Mouse (Mus musculus): ENCODE measurements around the gene Tdp2.

Tdp2 gene

DNA sequence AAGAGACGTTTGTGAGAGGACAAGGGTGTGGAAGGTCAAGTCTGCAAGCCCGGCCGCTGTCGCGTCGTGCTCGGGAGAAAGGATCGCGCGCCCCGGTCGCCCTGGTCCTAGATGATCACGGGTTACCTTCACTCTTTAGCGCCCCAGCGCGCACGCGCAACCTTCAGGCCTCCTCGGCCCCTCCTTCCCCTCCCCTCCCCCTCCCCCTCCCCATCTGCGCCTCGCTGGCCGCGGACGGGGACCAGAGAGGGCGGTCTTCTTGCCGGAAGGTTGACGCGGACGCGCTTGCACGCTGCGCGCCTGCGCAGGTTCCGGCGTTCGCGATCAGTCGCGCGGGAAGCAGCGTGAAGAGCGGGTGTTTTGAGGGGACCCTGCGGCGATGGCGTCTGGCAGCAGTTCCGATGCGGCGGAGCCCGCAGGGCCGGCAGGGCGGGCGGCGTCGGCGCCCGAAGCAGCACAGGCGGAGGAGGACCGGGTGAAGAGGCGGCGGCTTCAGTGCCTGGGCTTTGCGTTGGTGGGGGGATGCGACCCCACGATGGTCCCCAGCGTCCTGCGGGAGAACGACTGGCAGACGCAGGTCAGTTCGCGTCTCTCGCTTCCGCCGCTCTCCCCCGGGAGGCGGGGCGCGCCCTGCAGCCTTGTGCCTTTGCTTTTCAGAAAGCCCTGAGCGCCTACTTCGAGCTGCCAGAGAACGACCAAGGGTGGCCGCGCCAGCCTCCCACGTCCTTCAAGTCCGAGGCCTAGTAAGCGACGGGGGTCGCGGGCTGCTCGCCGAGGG, at the start of gene Tdp2, which contains the start of gene Acot13:
Tdp2 (plus strand) TSS at position 327 of the 778 bp plus-strand sequence.
Acot13 (minus strand) TSS at position 188 of the 778 bp plus-strand sequence.
- peak; percentile 94 for DNase-seq (ENCODE audit: low spot score)

DNA sequence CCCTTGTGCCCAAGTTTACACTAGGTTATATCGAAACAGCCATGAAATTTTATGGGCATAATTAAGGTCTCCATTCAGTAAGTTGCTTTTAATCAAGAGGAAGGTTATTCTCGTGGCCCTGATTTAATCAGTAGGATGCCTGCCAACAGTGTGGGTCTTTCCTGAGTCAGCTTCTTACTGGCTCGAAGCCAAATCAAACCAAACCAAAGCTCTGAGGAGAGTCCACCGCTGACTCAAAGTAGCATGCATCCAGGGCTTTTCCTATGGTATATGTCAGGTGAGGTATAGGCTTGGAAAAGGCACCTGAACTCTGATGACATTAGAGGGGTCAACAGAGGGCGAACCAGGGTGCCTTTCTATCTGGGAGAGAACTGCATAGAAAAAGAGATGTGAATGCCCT, 49.6 kb upstream of the Tdp2 start:
- DNase-seq (ENCODE audit: low spot score) = no peak

DNA sequence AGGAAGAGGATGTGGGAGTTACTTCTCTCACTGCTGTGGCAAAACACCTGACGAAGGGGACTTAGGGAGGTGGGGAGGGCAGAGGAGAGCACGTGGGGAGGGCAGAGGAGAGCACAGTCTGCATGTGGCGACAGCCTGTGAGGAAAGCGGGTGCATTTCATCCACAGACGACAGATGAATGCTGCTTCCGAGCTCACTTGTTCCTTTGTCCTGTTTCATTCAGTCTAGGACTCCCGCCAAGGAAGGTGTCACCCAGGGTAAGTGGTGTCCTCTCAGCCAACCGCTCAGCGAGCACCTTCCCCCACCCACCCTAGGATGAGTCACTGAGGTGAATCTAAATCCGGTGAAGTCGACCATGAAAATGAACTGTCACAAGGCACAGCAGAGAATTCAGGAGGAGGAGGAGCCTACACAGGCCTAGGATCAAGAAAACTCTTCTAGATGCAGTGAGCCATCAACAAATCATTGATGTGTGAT, 45.4 kb upstream of the Tdp2 start:
- DNase-seq (ENCODE audit: low spot score) = no peak

DNA sequence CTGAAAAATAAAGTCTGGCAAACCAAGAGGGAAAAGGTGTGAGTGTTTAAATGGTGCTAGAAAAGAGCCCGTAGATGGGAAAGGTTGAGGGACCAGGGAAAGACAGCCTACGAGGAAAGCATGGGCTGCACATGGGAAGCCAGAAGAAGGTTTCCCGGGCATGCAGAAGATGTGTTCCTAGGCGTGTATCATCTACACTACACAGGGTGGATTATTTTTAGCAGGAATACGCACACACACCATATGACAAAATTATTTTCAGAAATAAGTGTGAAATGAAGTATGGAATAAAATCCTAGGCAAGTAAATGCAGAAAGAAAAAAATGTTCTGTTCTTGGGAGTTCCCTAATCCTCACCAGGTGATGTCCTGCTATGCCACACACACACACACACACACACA, 44.0 kb upstream of the Tdp2 start:
- DNase-seq (ENCODE audit: low spot score) = no peak

DNA sequence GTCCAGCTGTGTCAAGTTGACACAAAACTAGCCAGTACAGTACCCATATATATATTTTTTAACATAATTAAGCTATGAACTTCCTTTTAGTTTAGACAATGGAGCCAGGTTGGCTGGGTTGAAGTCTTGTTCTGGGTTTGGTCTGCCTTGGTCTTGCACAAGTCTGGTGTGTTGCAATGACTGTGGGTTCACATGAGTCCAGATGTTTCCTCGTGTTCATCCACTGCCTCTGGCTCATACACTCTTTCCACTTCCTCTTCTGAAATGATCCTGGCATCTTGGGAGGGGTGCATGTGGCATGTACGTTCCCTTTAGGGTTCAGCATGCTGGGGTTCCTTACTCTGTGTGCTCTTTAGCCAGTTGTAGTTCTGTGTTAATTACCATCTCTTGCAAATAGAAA, 40.1 kb upstream of the Tdp2 start:
- DNase-seq (ENCODE audit: low spot score) = no peak

DNA sequence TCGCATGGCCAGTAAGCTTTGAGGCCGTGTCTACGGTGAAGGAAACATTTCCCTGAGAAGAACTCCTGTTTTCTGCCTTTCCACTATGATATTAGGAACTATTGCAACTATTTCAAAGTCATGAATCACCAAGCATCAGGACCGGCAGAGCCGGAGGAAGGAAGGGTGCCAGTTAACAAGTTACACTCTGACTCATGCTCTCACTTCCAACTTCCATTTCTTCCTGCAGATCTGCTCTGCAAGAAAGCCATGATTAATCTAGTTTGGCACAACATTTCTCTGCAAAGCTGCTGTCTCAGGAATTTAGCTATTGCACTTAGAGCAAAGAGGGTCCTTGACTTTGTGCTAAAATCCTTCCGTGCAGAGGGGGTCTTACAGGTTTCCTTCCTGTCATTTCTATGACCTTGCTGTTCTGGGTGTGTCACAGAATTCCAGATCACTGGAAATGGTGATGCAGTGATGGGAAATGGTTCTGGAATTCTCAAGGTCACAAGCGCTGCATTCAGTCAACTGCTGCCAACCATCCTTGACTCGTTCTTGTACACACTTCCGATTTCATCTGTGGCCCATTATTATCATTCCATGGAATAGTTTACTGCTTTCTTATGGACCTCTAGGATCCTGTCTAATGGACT, 39.0 kb upstream of the Tdp2 start:
- DNase-seq (ENCODE audit: low spot score) = no peak

DNA sequence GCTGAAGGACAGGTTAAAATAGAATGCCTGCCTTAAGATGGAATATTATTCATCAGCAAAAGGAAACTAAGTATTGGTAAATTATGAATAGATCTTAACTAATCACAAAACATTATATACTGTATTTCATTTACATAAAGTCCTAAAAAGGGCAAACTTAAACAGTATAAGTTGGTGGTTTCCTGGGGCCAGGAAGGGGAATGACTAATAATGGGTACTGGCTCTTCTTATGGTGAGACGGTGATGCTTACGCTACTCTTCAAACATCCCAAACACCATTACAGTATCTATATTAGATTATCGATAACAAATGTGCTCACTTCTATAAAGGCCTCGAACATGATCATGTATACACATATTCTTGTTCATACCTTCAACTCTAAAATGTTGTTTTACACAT, 32.8 kb upstream of the Tdp2 start:
- no peak for DNase-seq (ENCODE audit: low spot score)

DNA sequence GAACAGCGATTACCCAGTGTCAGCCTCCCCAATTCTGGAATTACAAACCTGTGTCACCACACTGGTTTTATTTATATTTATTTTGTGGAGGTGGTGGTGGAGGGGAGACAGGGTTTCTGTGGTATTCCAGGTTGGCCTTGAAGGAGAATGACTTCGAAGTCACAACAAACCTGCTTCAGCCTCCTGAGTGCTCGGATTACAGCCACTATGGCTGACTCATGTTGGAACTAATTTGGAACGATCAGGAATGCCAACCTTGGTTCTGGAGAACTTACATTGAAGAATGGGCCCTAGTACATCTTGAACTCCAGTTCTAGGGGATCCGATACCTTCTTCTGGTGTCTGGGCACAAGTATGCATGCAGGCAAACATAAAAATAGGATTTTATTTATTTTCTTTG, 32.1 kb upstream of the Tdp2 start:
- no peak for DNase-seq (ENCODE audit: low spot score)

DNA sequence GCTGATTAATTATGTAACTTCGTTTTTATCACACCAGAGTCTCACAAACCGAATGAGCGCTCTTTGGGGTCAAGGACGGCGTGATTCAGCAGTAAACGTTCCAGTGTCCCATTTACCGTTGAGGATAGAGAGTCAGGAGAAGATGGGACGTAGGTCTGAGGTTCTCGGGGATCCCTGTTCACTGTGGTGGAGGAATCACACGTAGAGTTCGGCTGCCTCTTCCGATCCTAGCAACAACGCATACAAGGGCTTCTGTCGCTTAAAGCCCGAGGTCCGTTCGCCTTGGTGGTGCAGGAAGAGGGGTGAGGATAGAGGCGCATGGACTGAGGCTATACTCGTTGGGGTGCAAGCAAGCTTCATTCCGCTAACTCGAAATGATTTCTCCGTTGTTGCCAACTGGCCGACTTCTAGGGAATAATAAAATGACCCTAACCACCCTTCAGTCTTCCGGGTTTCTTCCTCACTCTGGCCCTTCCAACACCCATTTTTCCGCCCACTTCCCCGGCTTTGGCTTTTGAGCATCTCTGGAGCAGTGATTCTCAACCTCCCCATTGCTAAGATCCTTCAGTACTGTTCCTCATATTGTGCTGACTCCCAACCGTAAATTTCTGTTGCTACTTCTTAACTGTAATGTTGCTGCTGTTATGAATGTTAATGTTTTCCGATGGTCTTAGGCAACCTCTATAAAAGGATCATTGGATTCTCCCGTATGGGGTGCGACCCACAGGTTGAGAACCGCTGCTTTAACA, 31.4 kb upstream of the Tdp2 start:
- DNase-seq (ENCODE audit: low spot score) = peak; percentile 52

DNA sequence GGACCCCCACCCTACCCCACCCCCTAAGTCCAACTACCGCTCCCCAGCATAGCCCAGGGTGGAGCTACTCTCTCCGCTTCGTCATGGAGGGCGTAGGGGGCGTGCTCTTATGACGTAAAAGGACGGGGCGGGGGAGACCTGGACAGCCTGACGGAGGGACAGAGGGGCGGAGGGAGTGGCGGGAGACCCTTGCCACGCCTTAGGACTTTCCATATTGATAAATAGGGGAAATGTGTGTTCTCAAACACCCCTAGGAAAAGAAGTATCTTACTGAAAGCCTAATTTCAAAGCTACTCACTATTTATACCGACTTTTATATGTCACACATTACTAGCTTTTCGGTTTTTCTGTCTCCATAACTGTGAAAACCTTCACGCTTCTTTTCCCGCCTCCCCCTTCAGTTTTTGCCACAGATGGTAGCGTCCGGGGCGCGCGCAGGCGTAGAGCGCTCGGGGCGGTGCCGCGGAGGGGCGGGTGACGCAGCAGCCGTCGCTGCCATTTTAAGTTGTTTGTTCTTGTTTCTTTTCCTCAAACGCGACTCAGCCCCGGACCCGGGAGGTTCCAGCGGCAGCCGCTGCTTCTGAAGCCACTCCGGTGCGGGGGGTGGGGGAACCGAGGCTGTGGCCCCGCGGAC, 30.7 kb upstream of the Tdp2 start:
- peak; percentile 95 for DNase-seq (ENCODE audit: low spot score)

DNA sequence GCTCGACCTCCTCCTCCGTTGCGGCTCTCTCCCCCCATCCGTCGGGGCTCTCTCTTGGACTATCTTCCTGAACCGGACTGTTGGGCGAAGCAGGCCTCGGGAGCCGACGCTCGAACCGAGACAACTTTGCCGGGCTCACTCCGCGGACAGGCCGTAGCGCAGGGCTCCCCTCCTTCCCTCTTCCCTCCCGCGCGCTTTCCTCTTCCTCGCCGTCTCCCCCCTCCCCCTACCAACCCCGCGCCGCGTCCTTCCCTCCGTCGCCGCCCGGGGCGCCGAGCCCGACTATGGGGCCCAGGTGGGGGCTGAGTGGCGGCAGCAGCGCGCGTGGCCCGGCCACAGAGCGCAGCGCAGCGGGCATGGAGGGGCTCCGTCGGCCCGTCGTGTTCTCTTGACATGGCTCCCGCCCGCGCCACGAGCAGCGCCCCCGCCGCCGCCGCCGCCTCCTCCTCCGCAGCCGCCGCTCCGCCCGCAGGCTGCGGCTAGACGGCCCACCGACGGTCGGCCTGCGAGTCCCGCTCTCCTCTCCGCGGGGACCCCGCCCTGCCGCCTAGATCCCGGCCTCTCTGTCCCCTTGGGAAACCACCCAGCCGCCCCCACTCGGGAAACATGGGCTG, 30.1 kb upstream of the Tdp2 start, which contains the start of gene BC005537:
BC005537 (plus strand) TSS at position 350 of the 614 bp plus-strand sequence.
- DNase-seq (ENCODE audit: low spot score) = peak; percentile 59

DNA sequence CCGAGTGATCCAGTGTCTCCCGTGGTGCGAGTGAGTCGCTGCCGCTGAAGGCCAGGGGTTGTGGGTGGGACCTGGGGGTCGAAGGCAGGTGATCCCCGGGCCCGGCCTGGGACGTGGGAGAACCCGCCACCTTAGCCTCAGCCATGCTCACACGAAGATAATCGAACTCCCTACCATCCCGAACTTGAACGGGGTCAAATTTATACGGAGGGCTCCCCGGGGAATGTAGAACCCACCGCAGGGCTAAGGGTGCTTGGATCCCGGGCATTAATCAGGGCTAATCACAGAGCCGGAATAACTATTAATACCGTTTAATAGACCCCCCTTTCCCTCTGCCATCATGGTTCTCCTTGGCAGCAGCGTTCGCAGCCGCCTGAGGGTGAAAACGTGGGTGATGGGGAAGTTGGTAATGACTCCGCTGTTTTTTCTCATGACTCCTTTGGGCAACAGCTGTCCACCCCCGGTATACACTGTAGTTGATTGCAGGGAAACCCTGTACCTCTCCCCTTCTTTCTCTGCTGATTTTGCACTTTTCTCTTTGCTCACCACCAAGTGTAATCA, 29.3 kb upstream of the Tdp2 start:
- DNase-seq (ENCODE audit: low spot score) = peak; percentile 23

DNA sequence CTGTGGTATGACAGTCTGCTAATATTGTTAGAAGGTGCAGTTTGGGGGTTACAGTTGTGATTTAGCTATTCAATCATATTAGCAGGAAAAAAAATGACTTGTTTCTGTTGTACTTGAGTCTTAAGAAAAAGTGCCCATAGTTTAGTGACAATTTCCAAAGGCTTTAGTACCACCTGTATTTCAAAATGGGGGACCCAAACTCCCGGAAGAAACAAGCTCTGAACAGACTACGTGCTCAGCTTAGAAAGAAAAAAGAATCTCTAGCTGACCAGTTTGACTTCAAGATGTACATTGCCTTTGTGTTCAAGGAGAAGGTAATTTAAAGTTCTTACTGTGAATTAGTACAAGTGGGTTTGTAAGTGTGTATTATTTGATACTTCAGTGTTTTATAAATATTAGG, 28.3 kb upstream of the Tdp2 start:
- no peak for DNase-seq (ENCODE audit: low spot score)

DNA sequence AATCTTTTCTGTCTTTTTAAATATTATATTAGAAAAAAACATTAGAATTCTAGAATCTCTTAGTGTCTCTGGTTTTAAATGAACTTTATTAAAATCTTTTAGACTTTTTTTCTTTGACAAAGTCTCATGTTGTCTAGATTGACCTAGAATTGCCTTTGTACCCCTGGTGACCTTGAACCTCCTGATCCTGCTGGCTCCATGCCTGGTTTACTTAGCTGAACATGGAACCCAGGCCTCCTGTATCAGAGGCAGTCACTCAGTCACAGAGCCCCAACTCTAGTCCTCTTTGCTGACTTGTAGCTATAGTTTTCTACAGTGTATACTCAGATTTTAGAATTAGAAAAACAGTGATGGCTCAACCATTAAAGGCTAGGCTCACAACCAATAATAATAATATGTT, 25.4 kb upstream of the Tdp2 start:
- no peak for DNase-seq (ENCODE audit: low spot score)

DNA sequence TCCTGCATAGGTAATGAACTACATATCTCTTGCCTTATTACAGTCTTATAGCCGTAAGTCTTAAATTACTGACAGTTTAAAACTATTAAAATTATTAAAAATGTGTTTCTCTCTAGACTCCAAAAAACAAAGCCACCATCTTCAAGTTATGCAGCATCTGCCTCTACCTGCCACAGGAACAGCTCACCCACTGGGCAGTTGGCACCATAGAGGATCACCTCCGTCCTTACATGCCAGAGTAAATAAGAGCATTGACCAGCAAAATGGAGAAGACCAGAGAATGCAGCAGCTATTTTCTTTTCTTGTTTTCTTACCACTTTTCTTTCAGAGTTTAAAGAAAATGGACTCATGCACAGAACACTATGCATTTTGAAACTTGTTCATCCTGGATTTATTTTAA, 19.0 kb upstream of the Tdp2 start:
- DNase-seq (ENCODE audit: low spot score) = no peak

DNA sequence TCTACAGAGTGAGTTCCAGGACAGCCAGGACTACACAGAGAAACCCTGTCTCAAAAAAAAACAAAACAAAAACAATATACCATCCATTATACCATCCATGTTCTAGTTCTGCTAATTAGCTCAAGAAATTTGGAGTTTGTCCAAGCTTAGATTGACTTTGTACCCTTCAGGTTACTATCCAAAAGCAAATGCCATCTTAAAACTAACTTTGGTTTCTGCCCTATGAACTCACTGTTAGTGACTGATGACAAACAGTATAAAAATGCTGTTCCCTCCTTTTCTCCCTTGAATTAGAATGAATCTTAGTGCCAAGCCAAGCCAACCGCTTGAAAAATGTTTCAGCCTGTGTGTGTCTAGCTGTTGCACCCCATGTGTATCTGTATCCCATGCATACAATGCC, 16.9 kb upstream of the Tdp2 start:
- DNase-seq (ENCODE audit: low spot score) = no peak

DNA sequence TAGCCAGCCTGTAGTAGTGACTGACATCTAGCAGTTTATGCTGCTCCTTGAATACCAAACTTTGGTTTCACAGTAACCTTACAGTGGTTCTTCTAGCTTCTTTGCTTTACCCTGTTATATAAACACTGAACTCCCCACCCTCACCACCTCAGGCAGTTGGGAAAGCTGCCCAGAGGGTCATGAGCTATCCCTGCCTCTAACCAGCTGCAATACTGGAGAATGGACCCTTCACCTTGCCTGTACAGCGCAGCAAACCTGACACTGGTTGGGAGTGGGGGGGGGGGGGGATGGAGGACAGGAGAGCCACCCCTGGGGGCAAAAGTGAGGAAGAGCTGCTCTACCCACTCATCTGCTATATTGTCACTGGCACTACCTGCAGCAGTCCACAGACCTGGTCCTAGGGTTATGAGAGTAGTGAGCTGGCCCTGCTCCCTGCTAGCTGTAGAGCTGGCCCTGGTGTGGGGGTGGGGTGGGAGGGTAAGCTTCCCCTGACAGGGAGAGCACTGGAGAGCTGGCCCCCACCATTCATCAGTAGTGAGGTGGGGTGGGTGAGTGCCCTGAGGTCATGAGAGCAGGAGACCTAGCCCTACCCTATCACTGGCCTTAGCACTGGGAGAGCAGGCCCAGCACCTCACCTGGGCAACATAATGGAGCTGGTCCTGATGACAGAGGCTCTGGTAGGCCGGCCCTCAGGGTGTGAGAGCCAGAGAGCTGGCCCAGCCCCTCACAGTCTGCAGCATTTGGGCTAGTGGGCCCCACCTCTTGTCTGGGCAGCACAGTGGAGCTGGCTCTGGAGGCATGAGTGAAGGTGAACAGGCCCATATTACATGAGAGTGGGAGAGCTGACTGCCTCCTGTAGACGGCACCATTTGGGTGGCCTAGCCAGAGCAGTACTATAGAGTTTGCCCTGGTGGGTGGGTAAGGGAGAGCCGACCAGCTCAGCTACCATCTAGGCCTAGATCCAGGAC, 15.1 kb upstream of the Tdp2 start:
- DNase-seq (ENCODE audit: low spot score) = no peak

DNA sequence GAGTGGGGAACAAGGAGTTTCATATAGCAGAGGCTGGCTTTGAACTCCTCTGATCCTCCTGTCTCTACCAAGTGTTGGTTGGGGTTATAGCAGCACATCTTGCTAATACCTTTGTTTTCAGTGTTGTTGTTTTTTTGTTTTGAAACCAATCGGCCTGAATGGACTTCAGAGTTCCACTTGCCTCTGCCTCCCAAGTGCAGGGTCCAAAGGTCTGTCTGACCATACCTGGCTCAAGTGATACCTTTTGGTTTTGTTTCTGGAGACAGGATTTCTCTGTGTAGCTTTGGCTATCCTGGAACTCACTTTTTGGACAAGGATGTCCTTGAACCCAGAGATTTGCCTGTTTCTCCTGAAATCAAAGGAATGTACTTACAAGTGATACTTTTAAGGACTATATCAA, 11.5 kb upstream of the Tdp2 start:
- no peak for DNase-seq (ENCODE audit: low spot score)

DNA sequence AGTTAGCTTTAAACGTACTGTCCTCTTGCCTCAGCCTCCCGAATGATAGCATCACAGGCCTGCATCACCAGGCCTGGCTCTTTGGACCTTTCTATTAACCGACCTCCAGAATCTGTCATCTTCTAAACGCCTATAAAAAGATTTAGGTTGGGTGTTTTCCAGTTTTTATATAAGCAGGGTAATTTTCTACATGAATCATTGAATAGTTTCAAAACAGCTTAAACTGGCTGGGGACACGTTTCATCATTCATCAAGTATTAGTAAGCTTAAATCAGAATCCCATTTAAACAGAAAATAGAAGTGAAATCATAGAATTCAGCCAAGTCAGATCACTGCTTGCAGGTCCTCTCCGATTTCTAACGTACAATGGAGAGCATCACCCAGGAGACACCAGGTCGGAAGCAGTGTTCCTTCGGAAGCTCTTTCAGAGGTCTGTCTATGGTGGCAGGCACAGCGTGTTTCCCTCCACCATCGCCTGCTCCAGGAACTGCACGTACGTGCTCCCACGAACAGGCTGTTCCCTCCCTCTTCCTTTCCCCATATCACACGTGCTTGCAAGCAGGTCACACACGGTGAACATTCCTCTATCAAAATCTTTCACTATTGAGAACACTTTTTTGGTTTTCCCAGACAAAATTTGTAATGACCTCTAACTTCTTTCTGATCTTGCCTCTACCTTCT, 8.7 kb upstream of the Tdp2 start:
- DNase-seq (ENCODE audit: low spot score) = no peak

DNA sequence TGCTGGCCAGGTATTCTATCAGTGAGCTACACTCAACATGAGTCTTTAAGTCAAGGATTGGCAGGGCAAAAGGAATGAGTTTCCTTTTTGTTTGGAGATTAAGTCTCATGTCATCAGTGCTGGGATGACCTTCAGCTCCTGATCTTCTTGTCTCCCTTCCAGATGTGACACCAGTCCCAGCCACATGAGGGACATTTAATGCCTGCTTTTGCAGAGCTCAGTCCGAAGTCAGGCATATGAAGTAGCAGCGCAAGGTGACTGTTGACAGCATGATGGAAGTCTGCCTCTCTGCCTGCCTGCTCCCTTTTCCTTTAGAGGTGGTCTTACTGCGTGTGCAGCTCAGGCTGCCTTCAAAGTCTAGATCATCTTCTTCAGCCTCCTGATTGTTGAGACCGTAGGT, 6.8 kb upstream of the Tdp2 start:
- no peak for DNase-seq (ENCODE audit: low spot score)

All from ovary, postnatal 36 days (tissue).